Mouse (Mus musculus): ENCODE measurements at regions not wholly inside any gene's neighbourhood (a gene's known extent, or its start where the extent isn't known, plus 50 kb on each side); places are given as distances from the start of the nearest gene placed in this dataset.
"Not testable (repeated sequence)": the region's sequence is repeated elsewhere in the genome, so short reads cannot be mapped to it uniquely, and the experiment has no call there.

- ATAC-seq (ENCODE audit: insufficient number of reproducible peaks, low FRiP score, low TSS enrichment, low read depth): no peak
- WGBS: 70% methylated on average over 4 of the region's 4 CpGs
- Histone ChIP-seq H3K4me1 (no peaks in the 10 kb centered on the region), H3K4me3 (replicated peaks) (no peak overlapping the region), H3K36me3 (no peaks in the 10 kb centered on the region), H3K27me3 (no peaks in the 10 kb centered on the region), H3K9ac (no peak overlapping the region), H3K27ac (replicated peaks) (no peak overlapping the region), H3K9me3 (replicated peaks) (no peaks in the 10 kb centered on the region), H3K4me2 (replicated peaks) (no peak overlapping the region)
These were observed 58.8 kb downstream of the Emx2 start for GRCm38 (mm10) chr19:59516957-59517356.

- Histone ChIP-seq H3K4me1 (no peaks in the 10 kb centered on the region), H3K27ac (replicated peaks) (no peak overlapping the region), H3K36me3 (no peaks in the 10 kb centered on the region), H3K9ac (no peak overlapping the region), H3K4me3 (replicated peaks) (no peak overlapping the region), H3K27me3 (no peaks in the 10 kb centered on the region), H3K9me3 (replicated peaks) (no peaks in the 10 kb centered on the region), H3K4me2 (replicated peaks) (no peak overlapping the region)
- WGBS: 77% methylated on average over 3 of the region's 3 CpGs
- no peak for ATAC-seq (ENCODE audit: insufficient number of reproducible peaks, low FRiP score, low TSS enrichment, low read depth)
These were observed 61.0 kb downstream of the Emx2 start for GRCm38 (mm10) chr19:59519156-59519555.

DNA sequence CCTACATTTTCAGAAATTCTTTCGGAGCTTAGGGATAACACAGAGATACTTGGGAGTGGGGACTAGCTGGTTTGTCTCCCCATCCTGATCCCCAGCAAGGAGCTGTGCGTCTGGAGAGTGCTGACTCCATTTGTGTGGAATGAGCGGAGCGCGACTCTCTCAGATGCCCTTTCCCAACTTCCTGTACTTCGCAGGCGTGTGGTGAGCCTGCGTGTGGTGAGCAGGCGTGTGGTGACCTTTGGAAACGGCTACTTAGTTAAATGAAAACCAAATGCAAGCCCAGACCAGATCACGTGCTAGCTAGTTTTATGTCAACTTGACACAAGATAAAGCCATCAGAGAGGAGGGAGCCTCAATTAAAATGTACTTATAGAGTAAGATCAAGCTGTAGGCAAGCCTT lies 64.0 kb downstream of the Emx2 start:
- 52% methylated on average over 11 of the region's 11 CpGs for WGBS

DNA sequence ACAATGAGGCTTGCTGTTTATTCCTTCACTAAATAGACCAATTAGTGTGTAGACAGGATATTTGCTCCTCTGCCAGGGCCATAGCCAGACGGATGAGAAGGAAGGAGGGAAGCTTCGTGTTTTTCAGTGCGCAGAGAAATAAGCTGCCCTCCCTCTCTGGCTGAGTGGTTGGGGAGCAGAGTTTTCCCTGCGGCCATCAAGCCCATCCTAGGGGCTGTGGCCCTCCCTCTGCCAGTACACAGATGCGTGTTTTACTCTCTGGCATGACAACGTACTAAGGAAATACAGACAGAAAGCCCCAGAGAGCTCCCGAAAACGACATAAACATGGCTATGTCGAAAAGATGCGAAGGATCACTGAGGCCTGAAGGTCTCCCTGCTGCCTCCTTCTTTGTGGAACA lies 65.2 kb downstream of the Emx2 start:
- Histone ChIP-seq H3K4me2 (replicated peaks) (no peak overlapping the region), H3K4me3 (replicated peaks) (no peak overlapping the region), H3K9me3 (replicated peaks) (no peaks in the 10 kb centered on the region), H3K9ac (no peak overlapping the region), H3K4me1 (no peaks in the 10 kb centered on the region), H3K36me3 (no peaks in the 10 kb centered on the region), H3K27ac (replicated peaks) (no peak overlapping the region), H3K27me3 (no peaks in the 10 kb centered on the region)
- 60% methylated on average over 10 of the region's 10 CpGs for WGBS
- ATAC-seq (ENCODE audit: insufficient number of reproducible peaks, low FRiP score, low TSS enrichment, low read depth): no peak

More for the DNA sequence above, 64.0 kb downstream of the Emx2 start:
- H3K9ac ChIP-seq: no peak overlapping the region
- H3K4me3 ChIP-seq (replicated peaks): no peak overlapping the region
- H3K27ac ChIP-seq (replicated peaks): no peak overlapping the region
- no peaks in the 10 kb centered on the region for H3K9me3 ChIP-seq (replicated peaks)
- H3K4me2 ChIP-seq (replicated peaks): no peak overlapping the region
- H3K36me3 ChIP-seq: no peaks in the 10 kb centered on the region
- no peaks in the 10 kb centered on the region for H3K4me1 ChIP-seq
- no peaks in the 10 kb centered on the region for H3K27me3 ChIP-seq
- ATAC-seq (ENCODE audit: insufficient number of reproducible peaks, low FRiP score, low TSS enrichment, low read depth): no peak

DNA sequence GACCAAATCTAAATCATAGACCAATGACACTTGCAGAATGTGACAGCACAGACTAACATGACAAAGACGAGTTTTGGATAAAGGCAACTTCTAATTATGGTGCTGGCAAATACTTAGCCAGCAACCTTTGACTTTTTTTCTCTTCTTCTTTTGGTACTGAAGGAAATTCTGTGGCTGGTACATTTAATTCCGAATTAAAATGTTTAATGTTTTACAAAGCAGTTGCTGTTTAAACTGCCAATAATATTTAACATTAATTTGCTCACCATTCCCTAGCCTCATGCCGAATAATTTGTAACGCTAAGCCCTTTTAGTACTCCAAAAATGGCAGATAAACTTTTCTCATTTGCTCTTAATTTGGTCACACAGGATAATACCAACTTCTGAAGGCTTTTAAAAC lies 105.9 kb downstream of the Emx2 start:
- H3K4me2 ChIP-seq (replicated peaks): no peak overlapping the region
- WGBS: 71% methylated on average over 4 of the region's 4 CpGs
- H3K4me1 ChIP-seq: no peaks in the 10 kb centered on the region
- no peaks in the 10 kb centered on the region for H3K27me3 ChIP-seq
- H3K9me3 ChIP-seq (replicated peaks): no peaks in the 10 kb centered on the region
- no peak overlapping the region for H3K4me3 ChIP-seq (replicated peaks)
- H3K36me3 ChIP-seq: no peaks in the 10 kb centered on the region
- ATAC-seq (ENCODE audit: insufficient number of reproducible peaks, low FRiP score, low TSS enrichment, low read depth): no peak
- H3K9ac ChIP-seq: no peak overlapping the region
- H3K27ac ChIP-seq (replicated peaks): no peak overlapping the region

- Histone ChIP-seq H3K27ac (replicated peaks) (no peak overlapping the region), H3K4me2 (replicated peaks) (no peak overlapping the region), H3K36me3 (no peaks in the 10 kb centered on the region), H3K9me3 (replicated peaks) (no peaks in the 10 kb centered on the region), H3K4me3 (replicated peaks) (no peak overlapping the region), H3K9ac (no peak overlapping the region), H3K4me1 (no peaks in the 10 kb centered on the region), H3K27me3 (no peaks in the 10 kb centered on the region)
- ATAC-seq (ENCODE audit: insufficient number of reproducible peaks, low FRiP score, low TSS enrichment, low read depth): no peak
These were observed 110.7 kb downstream of the Emx2 start for GRCm38 (mm10) chr19:59568907-59569306.

GRCm38 (mm10) chr19:59569590-59569989 lies 111.4 kb downstream of the Emx2 start:
- H3K27ac ChIP-seq (replicated peaks); H3K27me3 ChIP-seq; H3K9ac ChIP-seq; H3K4me3 ChIP-seq (replicated peaks); H3K36me3 ChIP-seq; ATAC-seq (ENCODE audit: insufficient number of reproducible peaks, low FRiP score, low TSS enrichment, low read depth); H3K9me3 ChIP-seq (replicated peaks); H3K4me2 ChIP-seq (replicated peaks); H3K4me1 ChIP-seq: not testable (repeated sequence)
- 95% methylated on average over 2 of the region's 2 CpGs for WGBS

DNA sequence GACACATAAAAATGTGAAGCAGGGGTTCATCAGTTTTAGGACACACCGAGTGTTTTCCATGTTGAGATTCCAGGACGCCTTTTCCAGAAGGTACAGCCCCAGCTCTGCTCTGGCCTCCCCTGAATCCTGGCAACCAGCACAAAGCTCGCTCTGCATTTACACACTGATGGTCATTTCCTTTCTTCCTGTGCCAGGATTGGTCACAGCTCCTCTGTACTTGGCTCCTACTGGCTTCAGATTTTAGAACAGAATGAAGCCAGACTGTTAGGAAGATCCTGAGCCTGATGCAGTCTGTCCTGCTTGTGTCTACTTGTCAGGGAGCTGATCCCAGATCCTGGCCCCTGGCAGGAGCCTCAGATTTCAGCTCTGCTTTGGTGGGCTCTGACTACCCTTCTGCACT lies 116.2 kb downstream of the Emx2 start:
- H3K36me3 ChIP-seq: no peaks in the 10 kb centered on the region
- no peaks in the 10 kb centered on the region for H3K4me1 ChIP-seq
- no peak overlapping the region for H3K27ac ChIP-seq (replicated peaks)
- 67% methylated on average over 3 of the region's 3 CpGs for WGBS
- no peaks in the 10 kb centered on the region for H3K9me3 ChIP-seq (replicated peaks)
- H3K9ac ChIP-seq: no peak overlapping the region
- ATAC-seq (ENCODE audit: insufficient number of reproducible peaks, low FRiP score, low TSS enrichment, low read depth): no peak
- no peaks in the 10 kb centered on the region for H3K27me3 ChIP-seq
- no peak overlapping the region for H3K4me3 ChIP-seq (replicated peaks)
- no peak overlapping the region for H3K4me2 ChIP-seq (replicated peaks)

GRCm38 (mm10) chr19:59577886-59578285 lies 119.7 kb downstream of the Emx2 start:
- no peak overlapping the region for H3K4me3 ChIP-seq (replicated peaks)
- ATAC-seq (ENCODE audit: insufficient number of reproducible peaks, low FRiP score, low TSS enrichment, low read depth): no peak
- H3K36me3 ChIP-seq: no peaks in the 10 kb centered on the region
- H3K27ac ChIP-seq (replicated peaks): no peak overlapping the region
- 64% methylated on average over 9 of the region's 9 CpGs for WGBS
- H3K4me1 ChIP-seq: no peaks in the 10 kb centered on the region
- no peak overlapping the region for H3K4me2 ChIP-seq (replicated peaks)
- no peaks in the 10 kb centered on the region for H3K27me3 ChIP-seq
- H3K9ac ChIP-seq: no peak overlapping the region
- H3K9me3 ChIP-seq (replicated peaks): no peaks in the 10 kb centered on the region

DNA sequence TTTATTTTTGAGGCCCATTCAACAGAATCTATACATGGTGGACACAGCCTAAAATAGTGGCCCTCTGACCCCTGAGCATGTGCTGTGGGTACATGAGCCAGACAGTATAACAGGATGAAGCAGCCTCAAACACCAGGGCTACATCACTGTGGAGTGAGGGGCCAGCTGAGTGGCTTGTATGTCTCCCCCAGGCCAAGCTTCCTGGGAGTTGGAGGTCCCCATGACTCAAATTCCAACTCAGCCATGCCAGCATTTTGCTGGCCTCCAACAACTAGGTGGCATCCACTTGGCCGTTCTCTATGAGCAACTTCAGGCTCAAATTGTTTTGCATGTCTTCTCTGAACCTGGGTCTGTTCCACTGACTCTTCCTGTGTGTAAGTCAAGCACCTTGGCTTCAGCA lies 121.5 kb downstream of the Emx2 start:
- Histone ChIP-seq H3K27me3 (no peaks in the 10 kb centered on the region), H3K4me1 (no peaks in the 10 kb centered on the region), H3K36me3 (no peaks in the 10 kb centered on the region), H3K4me3 (replicated peaks) (no peak overlapping the region), H3K4me2 (replicated peaks) (no peak overlapping the region), H3K27ac (replicated peaks) (no peak overlapping the region), H3K9ac (no peak overlapping the region), H3K9me3 (replicated peaks) (no peaks in the 10 kb centered on the region)
- ATAC-seq (ENCODE audit: insufficient number of reproducible peaks, low FRiP score, low TSS enrichment, low read depth): no peak
- WGBS: 96% methylated on average over 1 of the region's 1 CpGs

GRCm38 (mm10) chr19:59585835-59586234 lies 127.7 kb downstream of the Emx2 start:
- Histone ChIP-seq H3K36me3 (no peaks in the 10 kb centered on the region), H3K27me3 (no peaks in the 10 kb centered on the region), H3K4me2 (replicated peaks) (no peak overlapping the region), H3K4me1 (peaks cover 7% of the 10 kb centered on the region), H3K27ac (replicated peaks) (no peak overlapping the region), H3K4me3 (replicated peaks) (no peak overlapping the region), H3K9me3 (replicated peaks) (no peaks in the 10 kb centered on the region), H3K9ac (no peak overlapping the region)
- ATAC-seq (ENCODE audit: insufficient number of reproducible peaks, low FRiP score, low TSS enrichment, low read depth): no peak
- 31% methylated on average over 4 of the region's 4 CpGs for WGBS

- H3K9me3 ChIP-seq (replicated peaks): no peaks in the 10 kb centered on the region
- no peak overlapping the region for H3K9ac ChIP-seq
- no peak overlapping the region for H3K4me2 ChIP-seq (replicated peaks)
- no peak for ATAC-seq (ENCODE audit: insufficient number of reproducible peaks, low FRiP score, low TSS enrichment, low read depth)
- no peaks in the 10 kb centered on the region for H3K27me3 ChIP-seq
- H3K4me3 ChIP-seq (replicated peaks): no peak overlapping the region
- no peaks in the 10 kb centered on the region for H3K36me3 ChIP-seq
- peaks cover 7% of the 10 kb centered on the region for H3K4me1 ChIP-seq
- WGBS: 39% methylated on average over 12 of the region's 12 CpGs
- H3K27ac ChIP-seq (replicated peaks): no peak overlapping the region
These were observed 129.1 kb downstream of the Emx2 start for GRCm38 (mm10) chr19:59587303-59587702.
